Mouse (Mus musculus) gastrocnemius, postnatal 36 days (tissue): Measurements from ENCODE around the gene A1cf. TPM values are rescaled to one million over a fixed set of nuclear protein-coding genes. Genes with fewer than 3 reads are reported as not detected.

Source experiments
- DNase-seq, 2 experiments: peaks; one replicate each; pipeline ENCODE4 v3.0.0; 2022
- intact Hi-C: fragments of 180-260 bp; cut with DNase I; formaldehyde crosslinking; loops from one replicate; pipeline ENCODE4 v1.15.1; 2025
- long read RNA-seq, 2 experiments: library from polyadenylated mRNA; stranded (forward); transcript quantifications; one replicate each; pipeline ENCODE4 v2.0.0; 2021
- total RNA-seq, 2 experiments: library from RNA; stranded (reverse); gene quantifications; 2 replicates each; pipeline ENCODE4 v1.2.3; 2021

A1cf gene
- not detected for total RNA-seq
- long read RNA-seq, experiment 1 = 0 reads
- long read RNA-seq, experiment 2 = 0 reads

DNA sequence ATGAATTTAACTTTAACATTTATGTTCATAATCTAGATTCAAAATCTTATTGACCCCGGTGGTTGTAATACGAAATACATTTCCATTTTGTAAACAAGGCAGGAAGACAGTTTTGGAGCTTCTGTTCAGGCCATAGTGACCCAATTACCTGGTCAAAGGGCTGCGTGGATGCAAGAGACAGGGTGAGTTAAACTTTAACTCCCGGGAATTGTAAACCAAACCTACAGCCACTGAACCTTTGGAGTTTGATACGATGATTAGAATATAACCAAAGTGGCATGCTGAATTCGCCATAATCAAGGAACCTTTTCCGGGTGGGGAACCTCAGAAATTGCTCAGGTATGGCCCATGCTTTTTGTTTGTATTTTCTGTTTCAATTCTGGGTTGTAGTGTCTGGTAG, at the start of gene A1cf:
Gene A1cf (plus strand): TSS at position 244 of the 400 bp plus-strand sequence.
- intact Hi-C loops = no loop called here
- no peak for DNase-seq

DNA sequence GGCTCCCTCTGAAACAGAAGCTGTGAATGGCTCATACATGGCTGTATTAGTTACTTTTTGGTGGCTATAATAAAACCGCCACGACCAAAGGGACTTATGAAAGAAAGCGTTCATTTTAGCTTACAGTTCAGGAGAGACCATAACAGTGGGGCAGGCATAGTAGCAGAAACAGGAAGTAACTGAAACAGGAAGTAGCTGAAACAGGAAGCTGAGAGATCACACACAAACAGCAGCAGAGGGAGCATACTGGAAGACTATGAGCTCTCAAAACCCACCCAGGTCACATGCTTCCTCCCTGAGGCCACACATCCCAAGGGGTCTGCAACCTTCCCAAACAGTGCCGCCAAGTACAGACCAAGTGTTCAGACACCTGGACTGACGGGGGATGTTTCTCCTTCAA, 34.3 kb upstream of the A1cf start:
- intact Hi-C loops = no loop called here
- no peak for DNase-seq

- intact Hi-C loops = no loop called here
- DNase-seq = no peak
These were observed 6.7 kb upstream of the A1cf start for GRCm38 (mm10) chr19:31861909-31862308.

GRCm38 (mm10) chr19:31862512-31863249, 5.9 kb upstream of the A1cf start:
- intact Hi-C loops = no loop called here

GRCm38 (mm10) chr19:31865451-31865850, 3.1 kb upstream of the A1cf start:
- DNase-seq = no peak
- intact Hi-C loops = no loop called here

More at GRCm38 (mm10) chr19:31862512-31863249, 5.9 kb upstream of the A1cf start:
- DNase-seq = no peak

- DNase-seq = no peak
- intact Hi-C loops = no loop called here
These were observed 488 bp upstream of the A1cf start for GRCm38 (mm10) chr19:31868076-31868475.

GRCm38 (mm10) chr19:31868971-31869370, 407 bp downstream of the A1cf start:
- DNase-seq = no peak
- intact Hi-C loops = no loop called here

DNA sequence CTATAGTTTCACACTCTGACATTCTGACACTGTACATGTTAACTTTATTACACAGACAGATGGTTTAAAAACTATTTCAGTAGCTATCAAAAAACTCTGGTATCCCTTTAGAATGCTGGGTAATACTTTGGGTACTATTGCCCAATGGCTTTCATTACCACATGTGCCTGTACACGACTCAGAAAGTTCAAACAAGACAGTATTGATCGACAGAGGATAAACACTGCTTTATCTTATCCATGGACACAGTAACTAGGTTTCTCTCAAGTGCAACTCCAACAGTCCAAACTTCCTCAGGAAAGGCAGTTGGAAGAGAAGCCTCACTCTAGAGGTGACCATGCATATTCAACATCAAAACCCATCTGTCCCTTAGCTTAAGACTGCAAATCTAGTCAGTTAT, 2.8 kb downstream of the A1cf start:
- no peak for DNase-seq
- intact Hi-C loops = no loop called here

DNA sequence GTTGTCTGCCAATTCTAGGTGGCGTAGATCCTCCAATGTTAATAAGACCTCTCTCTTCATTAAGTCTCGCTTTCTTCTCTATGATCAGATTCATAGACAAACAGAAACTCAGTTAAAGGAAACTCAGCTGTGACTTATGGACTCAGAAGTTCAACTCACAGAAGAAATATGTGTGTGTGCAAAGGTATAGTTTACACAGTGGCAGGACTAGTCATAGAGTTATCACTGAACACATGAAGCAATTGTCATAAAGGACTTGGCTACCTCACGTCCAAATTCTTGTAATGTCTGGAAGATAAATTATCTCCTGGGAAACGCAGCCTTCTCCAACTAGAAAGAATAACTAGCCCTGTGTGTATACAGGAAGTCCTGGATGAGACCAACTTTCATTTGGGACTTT, 9.4 kb downstream of the A1cf start:
- no peak for DNase-seq
- intact Hi-C loops = no loop called here

GRCm38 (mm10) chr19:31884594-31884993, 16.0 kb downstream of the A1cf start:
- intact Hi-C loops = no loop called here
- DNase-seq = no peak

- intact Hi-C loops = no loop called here
- DNase-seq = no peak
These were observed 18.7 kb downstream of the A1cf start for GRCm38 (mm10) chr19:31887275-31887674.

DNA sequence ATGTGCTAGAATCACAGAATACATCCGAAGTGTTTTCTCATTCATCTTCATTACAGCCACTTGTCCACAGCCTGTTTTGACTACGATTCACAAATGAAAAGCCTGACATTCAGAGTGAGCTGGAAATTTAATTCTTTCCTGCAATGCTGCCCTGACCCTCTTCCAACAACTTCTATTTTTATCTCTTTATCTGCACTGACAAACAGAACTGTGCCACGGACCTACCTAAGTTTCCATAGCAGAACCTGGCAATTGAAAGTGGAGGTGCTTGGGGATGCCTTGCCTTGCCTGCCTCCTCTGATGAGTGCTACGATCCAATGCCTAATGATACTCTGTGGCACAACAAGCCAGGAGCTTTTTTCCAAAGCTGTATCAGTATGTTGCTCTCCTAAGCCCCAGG, 21.4 kb downstream of the A1cf start:
- DNase-seq = no peak
- intact Hi-C loops = no loop called here

DNA sequence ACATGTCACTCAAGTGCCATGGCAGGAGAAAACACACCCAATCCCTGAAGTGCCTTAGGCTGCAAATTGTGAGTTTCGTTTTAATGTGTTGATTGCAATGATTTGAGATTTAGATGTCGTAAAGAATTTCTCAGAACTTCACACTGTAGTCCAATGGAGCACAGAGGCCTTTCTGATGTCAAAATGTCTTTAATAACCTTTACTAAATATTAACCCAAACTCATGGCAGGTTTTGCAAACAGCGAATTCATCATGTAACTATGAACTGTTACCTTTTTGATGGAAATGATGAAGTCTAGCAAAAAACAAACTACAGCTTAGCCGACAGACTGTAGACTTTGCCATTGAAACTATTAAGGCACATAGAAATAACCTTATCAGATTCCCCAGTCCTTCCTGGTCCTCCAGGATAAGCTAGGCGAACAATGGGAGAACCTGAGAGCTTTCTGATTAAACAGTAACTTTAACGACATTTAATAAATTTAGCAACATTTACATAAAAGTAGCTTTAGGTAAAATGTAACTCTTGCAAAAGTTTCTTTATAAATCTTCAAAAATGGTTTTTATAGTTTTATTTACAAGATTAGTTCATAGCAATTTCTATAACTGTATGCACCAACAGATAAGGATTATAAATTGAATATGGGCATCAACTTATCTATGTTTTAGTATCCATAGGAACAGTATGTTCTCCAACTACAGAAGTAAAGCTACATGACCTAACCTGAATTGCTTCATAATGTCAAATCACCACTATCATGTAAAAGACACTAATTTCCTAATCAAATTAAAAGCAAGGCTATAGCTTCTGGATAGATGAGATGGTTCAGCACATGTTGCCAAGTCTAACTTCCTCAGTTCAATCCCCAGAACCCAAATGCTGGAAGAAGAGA, 22.7 kb downstream of the A1cf start:
- intact Hi-C loops = no loop called here
- no peak for DNase-seq

DNA sequence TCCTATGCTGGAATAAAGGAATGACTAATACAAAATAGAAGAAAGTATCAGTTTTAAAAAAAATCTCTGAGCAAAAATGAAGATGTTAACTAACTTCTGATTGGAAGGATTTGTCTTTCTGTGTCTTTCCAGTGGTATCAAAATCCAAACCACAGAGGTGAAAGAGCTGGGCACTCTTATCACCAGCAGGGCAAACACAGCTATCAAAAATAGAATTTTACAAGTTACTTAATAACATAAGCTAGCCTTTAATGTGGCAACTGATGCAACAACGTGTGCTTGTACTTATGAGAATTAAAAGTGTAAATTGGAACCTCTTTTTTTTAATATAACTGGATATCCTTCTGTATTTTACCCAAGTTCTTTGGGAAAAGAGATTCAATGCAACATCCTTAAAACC, 27.4 kb downstream of the A1cf start:
- no peak for DNase-seq
- intact Hi-C loops = no loop called here

GRCm38 (mm10) chr19:31896711-31897110, 28.1 kb downstream of the A1cf start:
- DNase-seq = no peak
- intact Hi-C loops = no loop called here

DNA sequence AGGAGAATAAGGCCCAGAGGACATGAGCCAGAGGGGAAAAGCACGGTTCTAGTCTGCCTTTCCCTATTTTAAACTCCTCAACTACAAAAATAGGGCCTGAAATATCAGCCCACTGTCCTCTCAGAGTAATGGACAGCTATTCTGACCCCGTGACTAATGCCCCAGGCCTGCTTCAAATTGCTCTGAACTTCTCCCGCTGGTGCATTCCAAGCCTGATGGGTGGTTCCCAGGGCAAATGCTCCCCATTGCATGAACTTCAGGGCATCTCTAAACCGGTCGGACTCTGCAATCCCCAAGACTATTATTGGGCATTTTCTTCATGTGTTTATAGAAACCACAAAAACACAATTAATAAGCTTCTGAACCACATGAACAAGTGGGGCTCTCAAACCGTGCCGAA, 37.1 kb downstream of the A1cf start:
- intact Hi-C loops = no loop called here
- DNase-seq = no peak

- intact Hi-C loops = no loop called here
- no peak for DNase-seq
These were observed 41.9 kb downstream of the A1cf start for GRCm38 (mm10) chr19:31910423-31910822.

DNA sequence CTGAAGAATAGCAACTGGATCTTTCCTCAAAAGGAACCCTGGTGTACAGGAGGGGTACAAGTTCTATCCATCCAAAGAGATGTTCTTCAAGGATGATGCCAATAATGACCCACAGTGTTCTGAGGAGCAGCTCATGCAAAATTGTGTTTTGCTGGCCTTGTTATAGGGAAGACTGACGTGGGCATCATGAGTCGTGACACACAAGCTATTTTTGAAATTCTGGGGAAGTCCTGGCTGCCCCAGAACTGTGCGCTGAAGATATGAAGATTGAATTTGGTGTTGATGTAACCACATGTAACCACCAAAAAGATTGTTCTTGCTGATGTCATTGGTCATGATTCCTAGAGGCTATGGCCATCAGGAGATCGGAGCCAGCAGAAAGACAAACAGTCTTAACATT, 45.4 kb downstream of the A1cf start:
- DNase-seq = no peak
- intact Hi-C loops = no loop called here

GRCm38 (mm10) chr19:31920357-31920756, 51.8 kb downstream of the A1cf start:
- DNase-seq = no peak
- intact Hi-C loops = no loop called here

- no peak for DNase-seq
- intact Hi-C loops = no loop called here
These were observed 53.3 kb downstream of the A1cf start for GRCm38 (mm10) chr19:31921852-31922251.

DNA sequence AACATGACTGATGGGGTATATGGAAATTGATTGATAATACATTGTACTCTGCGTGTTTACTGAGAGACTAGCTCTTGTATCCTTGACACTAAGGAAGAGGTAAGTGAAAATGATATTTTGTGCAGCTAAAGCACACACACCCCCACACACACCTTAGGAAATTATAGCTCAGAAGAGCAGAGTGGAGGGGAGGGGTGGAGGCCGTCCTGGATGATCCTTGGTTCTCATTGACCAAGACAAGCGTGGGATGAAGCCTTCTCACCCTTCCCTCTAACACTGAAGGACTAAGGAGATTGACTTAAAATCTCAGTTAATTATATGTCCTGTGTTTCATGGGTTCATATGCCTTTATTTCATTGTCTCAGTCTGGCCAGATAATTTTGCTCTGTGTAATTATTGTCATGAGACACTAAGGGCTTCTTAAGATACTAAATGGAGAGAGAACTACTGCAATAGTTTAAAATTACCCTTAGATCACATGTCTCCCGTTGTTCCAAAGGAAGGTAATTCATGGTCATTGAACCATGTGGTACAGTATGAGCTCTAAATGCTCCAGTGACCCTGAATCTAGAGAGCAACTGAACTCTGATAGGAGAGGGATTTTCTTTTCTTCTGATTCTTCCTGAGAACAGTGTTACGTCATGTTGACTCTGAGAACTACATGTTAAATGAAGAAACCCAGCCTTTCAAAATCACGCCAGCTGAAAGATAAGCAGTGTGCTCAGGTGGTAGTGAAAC, 55.2 kb downstream of the A1cf start:
- intact Hi-C loops = no loop called here

More for the DNA sequence above, 55.2 kb downstream of the A1cf start:
- DNase-seq = no peak
